Mouse (Mus musculus) megakaryocyte, embryonic 14.5 days (primary cell): ENCODE measurements at regions not wholly inside any gene's neighbourhood (a gene's known extent, or its start where the extent isn't known, plus 50 kb on each side); places are given as distances from the start of the nearest gene placed in this dataset.

Experiments used
- H3K27me3 ChIP-seq: replicated peaks from 2 replicates; pipeline ENCODE3; 2012; ENCODE audit warnings: inconsistent platforms
- H3K36me3 ChIP-seq: replicated peaks from 2 replicates; pipeline ENCODE3; 2012; ENCODE audit warnings: low read length, inconsistent platforms, mixed read lengths
- H3K4me1 ChIP-seq: 2 replicates; pipeline ENCODE4 v1.6.1; 2012; ENCODE audit warnings: inconsistent platforms
- H3K4me3 ChIP-seq: replicated peaks from 2 replicates; pipeline ENCODE3; 2012; ENCODE audit warnings: moderate library complexity, mild to moderate bottlenecking, inconsistent platforms
- H3K9me3 ChIP-seq: 2 replicates; pipeline ENCODE4 v1.6.1; 2012; ENCODE audit warnings: inconsistent platforms
- FLI1 ChIP-seq: IDR thresholded peaks from 2 replicates; pipeline ENCODE4 v1.6.1; 2012; ENCODE audit warnings: low read length, inconsistent platforms, mixed read lengths
- GATA1 ChIP-seq: IDR thresholded peaks from 3 replicates; pipeline ENCODE4 v1.6.1; 2012; ENCODE audit warnings: mixed read lengths, low read length, inconsistent platforms, borderline replicate concordance

DNA sequence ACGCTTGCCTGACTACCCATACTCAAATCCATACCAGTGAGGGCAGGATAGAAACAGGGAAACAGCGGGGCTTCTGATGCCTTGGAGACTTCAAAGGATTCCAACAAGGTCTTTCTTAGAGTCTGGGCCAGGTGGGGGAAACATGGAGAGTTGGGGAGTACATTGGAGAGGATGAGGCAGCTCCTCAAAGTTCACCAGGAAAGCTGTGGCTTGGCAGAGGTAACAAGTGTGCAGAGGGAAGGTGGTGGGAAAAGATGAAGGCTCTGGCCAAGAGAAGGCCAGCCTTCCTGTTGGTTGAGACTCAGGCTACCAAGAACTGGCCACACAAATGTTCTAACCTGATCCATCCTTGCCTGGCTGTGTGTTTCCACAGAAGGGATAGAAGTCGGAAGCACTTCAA is 93.6 kb upstream of the Stmnd1 start:
- H3K9me3 ChIP-seq = no peaks in the 10 kb centered on the region
- no peak for TF ChIP-seq GATA1
- peaks cover 13% of the 10 kb centered on the region for H3K4me1 ChIP-seq
- no peaks in the 10 kb centered on the region for H3K36me3 ChIP-seq
- no peak overlapping the region for H3K4me3 ChIP-seq
- H3K27me3 ChIP-seq = peaks cover 45% of the 10 kb centered on the region

DNA sequence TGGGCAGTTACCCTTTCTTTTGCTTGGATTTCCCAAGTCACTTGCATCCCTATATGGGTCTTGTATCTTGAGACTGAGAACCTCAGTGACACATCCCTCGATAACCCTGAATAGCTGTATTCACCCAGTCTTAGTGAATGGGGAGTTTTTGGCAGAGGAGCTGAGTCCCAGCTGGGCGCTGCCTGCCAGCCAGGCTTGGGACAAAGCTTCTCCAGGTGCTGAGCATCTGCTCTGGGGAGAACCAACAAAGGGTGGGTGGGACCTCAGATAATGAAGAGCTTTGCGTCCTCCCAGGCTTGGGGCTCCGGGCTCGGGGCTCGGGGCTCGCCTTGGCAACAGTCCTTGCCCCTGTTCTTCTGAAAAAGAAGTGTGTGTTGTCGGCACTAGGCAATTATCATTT is 100.4 kb upstream of the Stmnd1 start:
- no peaks in the 10 kb centered on the region for H3K36me3 ChIP-seq
- H3K4me1 ChIP-seq = no peaks in the 10 kb centered on the region
- peaks cover 23% of the 10 kb centered on the region for H3K27me3 ChIP-seq
- TF ChIP-seq FLI1 = no peak
- no peak for TF ChIP-seq GATA1
- H3K4me3 ChIP-seq = no peak overlapping the region
- no peaks in the 10 kb centered on the region for H3K9me3 ChIP-seq

- H3K4me1 ChIP-seq = peaks cover 9% of the 10 kb centered on the region
- peaks cover 7% of the 10 kb centered on the region for H3K9me3 ChIP-seq
- H3K36me3 ChIP-seq = no peaks in the 10 kb centered on the region
- TF ChIP-seq FLI1 (no peak), GATA1 (no peak)
- H3K4me3 ChIP-seq = peak overlapping the region; percentile 80
- peaks cover 25% of the 10 kb centered on the region for H3K27me3 ChIP-seq
These were observed 111.5 kb upstream of the Stmnd1 start for GRCm38 (mm10) chr13:46162025-46162374.

- no peaks in the 10 kb centered on the region for H3K36me3 ChIP-seq
- peaks cover 13% of the 10 kb centered on the region for H3K9me3 ChIP-seq
- peaks cover 25% of the 10 kb centered on the region for H3K27me3 ChIP-seq
- TF ChIP-seq FLI1 (no peak), GATA1 (no peak)
- peaks cover 9% of the 10 kb centered on the region for H3K4me1 ChIP-seq
- peak overlapping the region; percentile 80 for H3K4me3 ChIP-seq
These were observed 112.1 kb upstream of the Stmnd1 start for GRCm38 (mm10) chr13:46161261-46162024.

DNA sequence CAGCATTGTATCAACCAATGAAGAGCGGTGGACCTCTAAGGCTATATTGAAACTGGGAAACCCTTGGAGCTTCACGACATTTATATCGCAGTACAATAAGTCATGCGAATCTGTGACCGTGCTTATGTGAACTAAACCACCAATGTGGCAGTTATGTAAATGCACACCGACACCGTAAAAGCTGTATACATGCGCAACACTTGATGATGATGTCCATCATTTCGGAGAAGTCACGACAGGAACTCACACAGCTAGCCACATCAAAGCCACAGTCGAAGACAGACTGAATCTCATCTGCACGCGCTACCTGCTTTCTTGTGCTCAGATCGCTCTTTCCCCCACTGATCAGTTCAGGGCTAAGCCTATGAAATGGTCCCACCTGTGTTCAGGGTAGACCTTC is 114.2 kb upstream of the Stmnd1 start:
- peaks cover 9% of the 10 kb centered on the region for H3K4me1 ChIP-seq
- no peak for TF ChIP-seq GATA1
- no peak overlapping the region for H3K4me3 ChIP-seq
- no peaks in the 10 kb centered on the region for H3K36me3 ChIP-seq
- H3K27me3 ChIP-seq = peaks cover 22% of the 10 kb centered on the region
- H3K9me3 ChIP-seq = peaks cover 15% of the 10 kb centered on the region

DNA sequence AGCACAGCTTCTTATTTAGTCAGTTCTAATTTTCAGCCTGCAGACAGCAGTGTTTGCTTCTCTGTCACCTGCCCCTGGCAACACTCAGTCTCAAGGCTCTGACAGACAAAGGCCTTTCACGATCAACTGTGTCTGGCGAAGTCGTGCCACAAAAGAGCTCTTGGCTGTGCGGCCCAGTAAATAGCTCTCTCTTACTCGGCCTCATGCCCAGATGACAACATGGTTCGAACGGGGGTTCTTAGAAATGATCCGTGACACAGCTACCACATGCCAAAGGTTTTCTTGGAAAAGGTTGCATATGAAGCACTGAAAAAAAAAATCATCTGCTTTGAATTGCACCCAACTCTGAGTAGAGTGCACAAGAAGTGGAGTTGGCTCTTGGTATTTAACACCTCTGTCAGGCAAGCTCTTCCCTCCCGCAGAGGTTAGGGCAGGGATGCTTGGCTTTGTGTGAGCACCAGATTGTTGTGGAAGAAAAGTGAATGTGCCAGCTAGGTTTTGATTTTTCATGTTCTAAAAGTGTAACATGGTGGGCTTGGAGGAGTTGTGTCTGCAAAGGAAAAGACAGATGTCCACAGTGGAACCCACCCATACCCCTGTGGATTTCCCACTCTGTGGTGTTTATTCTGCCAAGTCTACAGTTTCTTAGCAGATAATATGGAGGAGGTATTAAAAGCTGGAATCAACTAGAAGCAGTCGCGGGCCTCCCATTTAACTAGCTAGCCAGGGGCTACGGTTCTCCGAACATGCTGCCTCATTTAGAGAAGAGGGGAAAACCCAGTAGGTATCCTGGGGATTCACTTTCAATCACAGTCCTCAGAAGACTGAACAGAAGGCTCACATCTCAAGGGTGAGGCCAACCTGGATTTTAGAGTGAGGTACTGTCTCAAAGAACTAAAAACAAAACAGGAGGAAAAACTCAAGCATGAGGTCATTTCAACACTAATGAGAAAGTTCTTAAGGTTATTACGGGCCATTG is 120.0 kb upstream of the Stmnd1 start:
- Histone ChIP-seq H3K4me3 (no peak overlapping the region), H3K4me1 (no peaks in the 10 kb centered on the region), H3K9me3 (peaks cover 23% of the 10 kb centered on the region), H3K36me3 (no peaks in the 10 kb centered on the region), H3K27me3 (no peaks in the 10 kb centered on the region)
- TF ChIP-seq FLI1 (no peak), GATA1 (no peak)

GRCm38 (mm10) chr13:46140006-46140405 is 133.5 kb upstream of the Stmnd1 start:
- H3K4me1 ChIP-seq = no peaks in the 10 kb centered on the region; the same call in 1 of the 2 replicates

GRCm38 (mm10) chr13:46139251-46139650 is 134.3 kb upstream of the Stmnd1 start:
- no peaks in the 10 kb centered on the region for H3K9me3 ChIP-seq
- H3K4me3 ChIP-seq = no peak overlapping the region
- H3K27me3 ChIP-seq = peaks cover 10% of the 10 kb centered on the region
- TF ChIP-seq FLI1 = no peak
- TF ChIP-seq GATA1 = no peak
- no peaks in the 10 kb centered on the region; the same call in 1 of the 2 replicates for H3K4me1 ChIP-seq
- H3K36me3 ChIP-seq = no peaks in the 10 kb centered on the region

More at GRCm38 (mm10) chr13:46140006-46140405, 133.5 kb upstream of the Stmnd1 start:
- Histone ChIP-seq H3K9me3 (no peaks in the 10 kb centered on the region), H3K4me3 (no peak overlapping the region), H3K27me3 (peaks cover 10% of the 10 kb centered on the region), H3K36me3 (no peaks in the 10 kb centered on the region)
- TF ChIP-seq GATA1 (no peak), FLI1 (no peak)

DNA sequence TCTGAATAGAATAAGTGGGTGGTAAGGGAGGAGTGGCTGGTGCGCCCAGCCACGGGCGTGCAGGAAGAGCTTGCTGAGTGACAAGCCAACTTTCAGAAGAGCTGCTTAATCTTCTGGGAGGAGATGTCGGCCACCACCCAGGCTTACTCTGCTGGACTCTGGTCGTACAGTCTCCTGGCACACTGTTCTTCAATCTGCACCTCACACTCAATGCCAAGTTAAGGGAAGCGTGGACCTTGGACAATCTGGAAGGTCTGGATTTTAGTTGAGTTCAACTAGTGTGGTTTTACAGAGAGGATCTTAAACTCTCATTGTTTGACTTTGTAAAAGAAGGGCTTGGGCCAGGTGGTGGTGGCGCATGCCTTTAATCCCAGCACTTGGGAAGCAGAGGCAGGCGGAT is 138.1 kb upstream of the Stmnd1 start:
- H3K36me3 ChIP-seq = no peaks in the 10 kb centered on the region
- H3K27me3 ChIP-seq = peaks cover 10% of the 10 kb centered on the region
- H3K4me3 ChIP-seq = no peak overlapping the region
- TF ChIP-seq GATA1 (no peak), FLI1 (no peak)
- H3K4me1 ChIP-seq = no peaks in the 10 kb centered on the region; the same call in 1 of the 2 replicates
- H3K9me3 ChIP-seq = no peaks in the 10 kb centered on the region
